Mouse (Mus musculus): Measurements from ENCODE around the gene Col19a1.

DNA sequence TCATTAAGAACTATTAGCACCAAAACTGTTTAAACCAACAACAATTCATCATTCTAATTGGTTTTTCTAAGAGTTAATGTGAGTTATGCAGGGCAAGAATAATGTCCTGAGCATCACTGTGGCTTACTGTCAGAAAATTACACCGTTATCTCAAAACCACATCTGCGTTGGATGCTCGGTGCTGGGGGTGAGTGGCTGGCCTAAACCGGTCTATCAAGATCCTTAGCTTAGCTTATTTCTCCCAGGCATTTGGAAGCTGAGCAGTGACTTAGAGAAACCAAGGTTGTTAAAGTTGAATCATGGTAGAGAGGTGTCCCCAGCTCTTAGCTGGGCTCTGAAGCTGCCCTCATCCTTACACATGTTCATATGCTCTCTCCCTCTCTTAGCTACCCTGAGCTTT, 276.4 kb downstream of the Col19a1 start:
- TF ChIP-seq POLR2A (IDR thresholded peaks at IDR 0.05; ENCODE audit: borderline replicate concordance, control insufficient read depth, low read depth, low read length) (no peak), CTCF (IDR thresholded peaks at IDR 0.05; ENCODE audit: control insufficient read depth, insufficient read depth, low read length) (no peak)
